Mouse (Mus musculus): ENCODE data around the gene Plin5. TPM values are rescaled to one million over a fixed set of nuclear protein-coding genes. Genes with fewer than 3 reads are reported as not detected.
"Not testable (repeated sequence)": the region's sequence is repeated elsewhere in the genome, so short reads cannot be mapped to it uniquely, and the experiment has no call there.

Gene Plin5
- total RNA-seq, 2 experiments from 2014 or later = 25.7 to 29.7 TPM

- peak; percentile 8 to 25 for DNase-seq (ENCODE audit: low spot score in 2 of 2)
Measured at GRCm38 (mm10) chr17:56109219-56110051, 8.0 kb downstream of the Plin5 start, which contains the start of gene Plin4. Gene Plin4, minus strand, starts transcription at chr17:56109803.

GRCm38 (mm10) chr17:56108334-56109044 is 8.9 kb downstream of the Plin5 start:
- peak; percentile 25 to 61 for DNase-seq (ENCODE audit: low spot score in 2 of 2)

- DNase-seq (ENCODE audit: low spot score in 2 of 2) = no peak
Measured at GRCm38 (mm10) chr17:56107736-56108135, 9.7 kb downstream of the Plin5 start.

- DNase-seq (ENCODE audit: low spot score in 2 of 2) = no peak
Measured at GRCm38 (mm10) chr17:56106981-56107380, 10.4 kb downstream of the Plin5 start.

- DNase-seq (ENCODE audit: low spot score in 2 of 2) = not testable (repeated sequence)
Measured at GRCm38 (mm10) chr17:56106436-56106835, 11.0 kb downstream of the Plin5 start.

- not testable (repeated sequence) for DNase-seq (ENCODE audit: low spot score in 2 of 2)
Measured at GRCm38 (mm10) chr17:56104821-56105220, 12.6 kb downstream of the Plin5 start.

- DNase-seq (ENCODE audit: low spot score in 2 of 2) = peak in 1 of 2 experiments; percentile 16
Measured at GRCm38 (mm10) chr17:56103465-56104285, 13.7 kb downstream of the Plin5 start.

- DNase-seq (ENCODE audit: low spot score in 2 of 2) = peak in 1 of 2 experiments; percentile 15
Measured at GRCm38 (mm10) chr17:56102927-56103326, 14.5 kb downstream of the Plin5 start.

GRCm38 (mm10) chr17:56102158-56102557 is 15.2 kb downstream of the Plin5 start:
- no peak for DNase-seq (ENCODE audit: low spot score in 2 of 2)

GRCm38 (mm10) chr17:56100811-56101210 is 16.6 kb downstream of the Plin5 start:
- no peak for DNase-seq (ENCODE audit: low spot score in 2 of 2)

GRCm38 (mm10) chr17:56098711-56099572 is 18.5 kb downstream of the Plin5 start:
- no peak for DNase-seq (ENCODE audit: low spot score in 2 of 2)

GRCm38 (mm10) chr17:56098180-56098579 is 19.2 kb downstream of the Plin5 start:
- DNase-seq (ENCODE audit: low spot score in 2 of 2) = no peak

GRCm38 (mm10) chr17:56096883-56097282 is 20.5 kb downstream of the Plin5 start:
- no peak for DNase-seq (ENCODE audit: low spot score in 2 of 2)

- no peak for DNase-seq (ENCODE audit: low spot score in 2 of 2)
Measured at GRCm38 (mm10) chr17:56092794-56093193, 24.6 kb downstream of the Plin5 start.

- DNase-seq (ENCODE audit: low spot score in 2 of 2) = no peak
Measured at GRCm38 (mm10) chr17:56092312-56092711, 25.1 kb downstream of the Plin5 start.

GRCm38 (mm10) chr17:56080781-56081585 is 36.4 kb downstream of the Plin5 start:
- no peak for DNase-seq (ENCODE audit: low spot score in 2 of 2)

- no peak for DNase-seq (ENCODE audit: low spot score in 2 of 2)
Measured at GRCm38 (mm10) chr17:56079921-56080320, 37.5 kb downstream of the Plin5 start.

GRCm38 (mm10) chr17:56078880-56079795 is 38.3 kb downstream of the Plin5 start, which contains the start of gene Hdgfl2:
Gene Hdgfl2, plus strand, starts transcription at chr17:56079634.
- peak; percentile 99 to 100 for DNase-seq (ENCODE audit: low spot score in 2 of 2)
